Mouse (Mus musculus) hematopoietic stem cell, adult 5-6 weeks (primary cell): ENCODE data around the gene Abhd12b. TPM values are rescaled to one million over a fixed set of nuclear protein-coding genes. Genes with fewer than 3 reads are reported as not detected.

Source experiments
- ATAC-seq, 2 experiments: fragments of 125-278 bp in 1 of 2; replicated peaks in 1 of 2; 2 replicates each; pipeline ENCODE4 v1.8.0; 2016 to 2017; ENCODE audit warnings: inconsistent platforms in 2 of 2, mild to moderate bottlenecking in 2 of 2, moderate number of reproducible peaks in 2 of 2, low read depth in 1 of 2, moderate TSS enrichment in 1 of 2; ENCODE audit not compliant: low FRiP score in 2 of 2, poor library complexity in 2 of 2, severe bottlenecking in 2 of 2, insufficient read depth in 1 of 2, low TSS enrichment in 1 of 2
- total RNA-seq: library from RNA; stranded (forward); fragments of 172-1452, 232-1000 nt; gene quantifications from 2 replicates; pipeline ENCODE4 v1.2.3, GENCODE M21; 2017

Abhd12b gene
- total RNA-seq, 1 experiment from 2014 or later: not detected

DNA sequence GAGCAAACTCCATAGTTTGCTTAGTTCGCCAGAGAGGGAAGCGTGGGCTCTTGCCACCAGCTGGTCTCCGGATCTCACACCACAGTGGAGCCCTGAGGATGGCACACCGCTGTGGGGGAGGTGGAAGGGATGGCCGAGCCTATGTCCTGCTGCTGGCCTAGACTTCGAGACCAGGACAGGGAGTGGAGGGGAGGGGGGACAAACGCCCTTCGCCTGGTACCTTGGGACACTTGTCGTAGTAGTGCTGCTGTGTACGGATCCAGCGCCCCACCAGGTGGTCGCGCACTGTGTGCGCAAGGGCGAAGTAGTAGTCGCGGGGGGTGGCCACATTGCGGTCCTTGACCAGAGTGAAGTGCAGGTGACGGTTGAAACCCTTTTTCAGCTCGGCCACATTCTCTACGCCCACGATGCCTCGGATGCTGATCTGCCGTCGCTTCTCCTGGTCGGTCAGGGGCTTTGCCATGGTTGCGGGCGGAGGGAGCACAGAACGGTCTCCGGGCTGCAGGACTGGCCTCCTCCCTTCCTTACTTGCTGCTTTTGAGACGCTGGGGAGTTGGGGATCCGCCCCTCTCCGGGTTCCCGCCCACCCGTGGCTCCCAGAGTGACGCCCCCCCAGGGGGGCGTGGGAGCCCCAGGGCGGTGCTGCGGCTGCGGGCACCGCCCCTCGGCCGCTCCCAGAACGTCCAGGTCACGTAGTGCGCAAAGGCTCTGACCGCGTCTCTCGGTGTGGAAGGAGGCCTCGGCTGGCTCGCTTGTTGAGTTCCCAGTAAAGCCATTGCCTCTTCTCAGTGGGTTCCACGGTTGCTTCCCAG lies 73.4 kb downstream of the Abhd12b start:
- ATAC-seq: peak; percentile 81 to 85

GRCm38 (mm10) chr12:70228155-70228554 lies 74.2 kb downstream of the Abhd12b start:
- ATAC-seq: no peak

- no peak for ATAC-seq
These were observed 77.4 kb downstream of the Abhd12b start, which contains the start of gene Pygl for GRCm38 (mm10) chr12:70231294-70231693. Pygl (minus strand) TSS chr12:70231488.

DNA sequence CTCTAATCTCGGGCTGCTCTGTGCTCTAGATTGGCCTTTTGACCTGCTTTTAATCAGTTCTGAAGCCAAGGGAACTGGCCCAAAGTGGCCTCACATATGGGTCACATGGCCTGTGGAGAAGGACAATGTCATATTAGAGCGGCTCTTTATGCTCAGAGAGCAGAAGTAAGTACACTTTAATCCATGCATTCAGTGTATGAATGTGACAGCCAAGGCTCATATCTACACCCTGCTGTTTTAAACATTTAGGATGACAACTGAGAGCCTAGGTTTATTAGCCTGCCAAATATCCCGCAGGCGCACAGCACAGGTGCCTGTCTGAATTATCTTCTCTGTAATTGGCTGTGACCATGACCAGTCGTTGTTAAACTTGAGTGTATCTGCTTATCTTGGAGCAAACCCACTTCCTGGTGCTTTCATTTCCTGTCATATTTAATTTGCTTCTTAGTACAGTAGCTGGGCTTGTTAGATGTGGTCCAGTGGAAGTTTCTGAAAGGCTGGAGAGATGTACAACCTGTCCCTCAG lies 78.1 kb downstream of the Abhd12b start:
- peak; percentile 35 to 42; a peak in 3 of 4 replicates for ATAC-seq

Other genes starting within 250 kb of the Abhd12b start
- gene Sav1, start 167.1 kb upstream of the Abhd12b start, total RNA-seq: 33.5 and 41.9 TPM in 2 replicates
- 51.4 and 90.5 TPM in 2 replicates for gene Nin, start 40.4 kb upstream of the Abhd12b start, total RNA-seq
- 77.9 and 124 TPM in 2 replicates for gene Pygl, start 77.3 kb downstream of the Abhd12b start, total RNA-seq
- gene Trim9, start 193.5 kb downstream of the Abhd12b start, total RNA-seq: 0.50 TPM in 1 of 2 replicates, not detected in the other